Mouse (Mus musculus): Measurements from ENCODE around the gene Htr1d.

DNA sequence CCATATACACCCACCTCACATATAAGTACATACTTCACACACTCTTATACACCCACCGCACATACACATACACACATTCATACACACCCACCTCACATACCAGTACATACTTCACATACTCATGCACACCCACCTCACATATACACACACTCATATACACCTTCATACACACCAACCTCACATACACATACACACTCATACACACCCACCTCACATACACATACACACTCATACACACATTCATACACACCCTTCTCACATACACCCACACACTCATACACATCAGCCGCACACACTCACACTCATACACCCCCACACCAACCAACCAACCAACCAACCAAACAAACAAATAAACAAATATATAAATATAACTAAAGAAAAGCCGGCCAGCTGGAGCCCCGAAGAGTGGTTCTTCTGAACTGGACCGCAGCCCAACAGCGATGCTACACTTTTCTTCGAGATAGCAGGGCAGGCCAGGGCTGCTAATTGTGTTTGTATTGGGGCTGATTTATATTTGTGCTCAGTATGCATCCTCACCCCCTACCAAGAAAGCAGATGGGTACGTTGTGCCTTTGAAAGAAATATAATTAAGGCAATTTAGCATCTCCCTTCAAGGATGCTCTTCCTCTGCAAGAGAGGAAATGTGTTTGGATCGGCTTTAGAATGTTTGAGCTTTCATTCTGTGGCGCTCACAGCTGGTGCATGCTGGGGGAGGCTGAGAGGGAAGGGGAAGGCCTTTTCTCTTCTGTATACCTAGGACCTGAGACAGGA, 11.1 kb upstream of the Htr1d start:
- TF ChIP-seq CTCF (IDR thresholded peaks at IDR 0.05; ENCODE audit: extremely low read depth, insufficient read depth, insufficient read length, insufficient replicate concordance), result no peak
- TF ChIP-seq POLR2A (IDR thresholded peaks at IDR 0.05; ENCODE audit: low read depth, low read length), result no peak
